Mouse (Mus musculus) WW6 (cell line): Measurements from ENCODE around the gene Syde2.
A peak's percentile ranks its signal among the peaks of the same experiment; 100 is the strongest.
"Not testable (repeated sequence)": the region's sequence is repeated elsewhere in the genome, so short reads cannot be mapped to it uniquely, and the experiment has no call there.

ENCODE experiments used
- DNase-seq: peaks from one replicate; pipeline ENCODE4 v3.0.0-alpha.2; 2013; ENCODE audit warnings: low read depth, low spot score

Syde2 gene

DNA sequence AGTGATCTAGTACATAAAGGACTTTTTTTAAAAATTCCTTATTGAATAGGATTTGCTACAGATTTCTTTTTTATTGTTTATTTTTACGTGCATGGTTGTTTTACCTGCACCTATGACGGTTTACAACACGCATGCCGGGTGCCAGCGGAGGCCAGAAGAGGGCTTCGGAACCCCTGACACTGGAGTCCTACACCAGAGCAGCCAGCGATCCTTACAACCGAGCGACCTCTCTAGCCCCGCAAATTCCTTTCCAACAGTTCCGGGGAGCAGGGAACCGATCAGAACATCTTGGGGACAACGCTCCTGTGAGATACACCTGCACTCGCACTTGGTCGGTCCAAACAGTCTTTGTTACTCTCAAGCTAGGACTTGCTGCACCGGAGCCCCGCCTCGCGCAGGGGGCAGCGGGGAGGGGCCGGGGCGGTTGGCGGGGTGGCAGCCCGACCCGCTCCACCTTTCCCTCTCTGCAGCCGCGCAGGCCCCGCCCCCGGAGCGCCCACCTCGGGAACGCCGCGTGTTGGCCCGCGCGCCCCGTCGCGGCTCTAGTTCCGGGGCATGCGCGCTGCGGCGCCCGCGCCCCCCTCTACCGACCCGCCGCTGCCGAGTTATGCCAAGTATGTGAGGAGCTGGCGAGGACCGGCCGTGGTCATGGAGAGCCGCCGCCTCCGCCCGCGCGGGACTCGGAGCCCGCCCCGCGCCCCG, at the start of gene Syde2:
Gene Syde2 (plus strand): TSS at position 603 of the 702 bp plus-strand sequence.
- peak; percentile 76 for DNase-seq

DNA sequence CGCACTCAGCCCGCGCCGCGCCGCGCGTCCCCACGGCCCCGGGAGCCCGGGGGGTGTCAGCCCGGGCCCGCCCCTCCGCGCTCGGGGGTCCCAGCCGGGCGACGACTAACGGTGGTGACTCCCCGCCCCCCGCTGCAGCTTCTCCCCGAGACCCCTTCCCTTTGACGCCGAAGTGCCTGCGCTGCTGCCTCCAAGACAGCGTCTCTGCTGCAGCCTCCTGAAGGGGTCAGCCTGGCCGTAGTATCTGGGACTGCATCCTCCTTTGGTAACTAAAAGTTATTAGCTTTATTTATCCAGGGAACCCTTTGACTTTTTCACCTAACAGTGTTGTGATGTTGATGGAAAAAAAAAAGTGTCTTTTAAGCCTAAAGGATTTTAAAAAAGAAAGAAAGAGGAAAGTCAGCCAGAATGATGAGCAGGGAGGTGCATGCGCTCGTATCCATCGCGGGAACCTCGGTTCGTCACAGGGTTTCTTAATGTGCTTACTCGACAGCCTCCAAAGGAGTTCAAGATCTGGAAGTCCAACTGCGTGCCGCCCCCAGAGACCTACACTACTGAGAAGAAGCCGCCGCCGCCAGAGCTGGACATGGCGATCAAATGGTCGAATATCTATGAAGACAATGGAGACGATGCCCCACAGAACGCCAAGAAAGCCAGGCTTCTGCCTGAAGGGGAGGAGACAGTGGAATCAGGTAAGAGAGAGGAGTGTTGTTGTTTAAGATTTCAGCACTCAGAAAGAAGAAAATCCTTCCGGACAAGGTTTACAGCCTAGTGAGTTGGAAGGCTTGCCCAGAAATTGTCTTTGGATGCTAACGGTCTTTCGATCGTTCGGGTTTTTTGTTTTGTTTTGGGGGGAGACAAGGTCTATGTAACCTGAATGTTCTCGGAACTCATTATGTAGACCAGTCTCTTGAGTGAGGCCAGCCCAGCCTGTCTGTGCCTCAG, 49.0 kb upstream of the Syde2 start:
- DNase-seq: no peak

DNA sequence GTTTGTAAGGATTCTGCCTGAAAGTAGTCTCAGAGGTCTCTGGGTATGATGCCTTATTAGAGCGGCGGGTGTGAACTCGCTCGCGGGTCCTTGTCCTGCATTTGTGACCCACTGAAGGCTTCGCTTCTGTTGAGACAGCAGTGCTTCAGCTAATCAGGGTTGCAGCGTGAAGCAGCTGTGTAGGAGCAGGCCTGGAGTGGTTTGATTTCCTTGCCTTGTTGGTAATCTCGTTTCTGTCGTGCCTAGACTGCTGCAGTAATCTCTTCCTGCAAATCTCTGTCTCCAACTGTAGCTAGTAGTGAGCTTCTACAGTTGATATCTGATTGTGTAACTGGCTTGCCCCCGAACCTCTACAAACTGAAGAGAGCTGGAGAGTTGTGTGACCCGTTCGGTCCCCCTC, 48.3 kb upstream of the Syde2 start:
- DNase-seq: no peak

DNA sequence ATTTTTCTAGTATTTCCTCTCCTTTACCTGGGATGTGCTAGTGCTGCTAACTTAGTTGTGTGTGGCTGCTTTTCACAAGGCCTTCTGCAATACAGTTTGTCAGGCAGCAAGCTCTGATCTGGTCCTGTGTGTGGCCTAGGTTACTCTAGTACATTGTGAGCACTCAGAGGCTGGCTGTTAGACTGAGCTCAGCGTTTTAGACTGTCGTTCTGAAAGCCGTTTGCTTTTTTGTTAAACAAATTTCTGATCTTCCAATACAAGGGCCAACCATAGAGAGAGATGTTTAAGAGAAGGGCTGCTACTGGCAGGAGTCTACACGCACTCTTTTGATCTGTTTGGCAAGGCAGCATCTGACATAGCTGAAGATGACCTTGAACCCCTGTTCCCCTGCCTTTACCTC, 47.7 kb upstream of the Syde2 start:
- no peak for DNase-seq

DNA sequence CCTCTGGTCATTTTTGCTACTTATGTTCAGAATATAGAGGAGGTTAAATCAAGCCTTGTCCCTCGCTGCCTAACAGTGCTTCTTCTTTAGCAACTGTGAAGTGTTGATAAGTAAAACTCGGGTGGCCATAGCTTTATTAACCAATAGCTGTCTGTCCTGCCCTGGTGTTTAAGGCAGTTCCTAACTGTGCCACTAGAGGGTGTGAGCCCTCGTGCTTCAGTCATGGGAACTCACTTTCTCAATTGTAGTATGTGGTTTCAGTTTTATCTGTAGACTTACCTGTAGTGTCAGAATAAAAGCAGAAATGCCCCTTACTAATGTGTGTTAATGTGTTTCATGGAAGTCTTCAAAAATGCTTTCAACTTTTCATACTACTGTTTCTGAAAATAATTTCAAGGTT, 45.7 kb upstream of the Syde2 start:
- no peak for DNase-seq

DNA sequence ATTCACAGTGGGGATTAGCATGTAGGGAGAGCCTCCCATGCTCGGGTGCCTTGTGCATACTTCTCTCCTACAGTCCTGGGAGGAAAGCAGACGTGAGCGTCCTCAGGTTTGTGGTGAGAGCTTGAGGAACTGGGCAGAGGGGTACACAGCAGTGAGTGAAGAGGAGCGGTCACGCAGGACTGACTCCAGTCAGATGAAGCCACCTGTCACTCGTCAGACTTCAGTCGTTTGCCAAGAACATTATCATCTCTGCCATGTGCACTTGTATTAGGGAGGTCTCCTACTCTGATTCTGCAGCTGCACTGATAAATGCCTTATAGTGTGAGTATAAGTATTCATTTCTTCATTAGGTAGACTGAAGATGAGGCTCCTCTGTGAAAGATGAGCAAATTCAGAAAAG, 43.3 kb upstream of the Syde2 start:
- no peak for DNase-seq

DNA sequence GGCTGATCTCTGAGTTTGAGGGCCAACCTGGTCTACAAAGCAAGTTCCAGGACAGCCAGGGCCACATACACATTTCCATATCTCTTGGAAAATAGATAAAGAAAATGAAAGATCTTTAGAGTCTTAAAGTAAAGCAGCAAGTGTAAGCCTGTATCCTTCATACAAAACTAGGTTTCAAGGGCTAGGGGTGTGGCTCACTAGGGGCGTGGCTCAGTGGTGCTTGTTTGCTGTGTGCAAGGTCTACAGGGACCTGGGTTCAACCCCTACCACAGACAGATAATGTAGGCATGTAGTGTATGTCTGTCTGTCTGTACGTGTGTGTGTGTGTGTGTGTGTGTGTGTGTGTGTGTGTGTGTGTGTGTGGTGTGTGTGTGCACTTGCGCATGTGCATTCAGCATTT, 41.8 kb upstream of the Syde2 start:
- DNase-seq: no peak

DNA sequence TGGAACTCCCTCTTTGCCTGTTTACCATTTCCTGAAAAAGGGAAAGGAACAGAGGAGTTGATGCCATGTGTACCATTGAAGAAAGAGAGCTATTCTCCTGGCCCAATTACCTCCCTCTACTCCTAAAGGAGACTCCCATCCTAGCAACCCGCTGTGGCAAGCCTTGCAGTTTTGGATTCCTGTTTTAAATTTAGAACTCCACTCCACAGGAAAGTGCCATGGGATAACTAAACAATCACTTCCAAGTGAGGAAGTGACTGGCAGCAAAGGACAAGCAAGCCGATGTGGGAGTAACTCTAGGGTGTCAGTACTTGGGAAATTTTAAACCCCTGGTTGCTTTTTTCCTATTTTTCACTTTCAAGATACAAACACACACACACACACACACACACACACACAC, 41.0 kb upstream of the Syde2 start:
- DNase-seq: no peak

DNA sequence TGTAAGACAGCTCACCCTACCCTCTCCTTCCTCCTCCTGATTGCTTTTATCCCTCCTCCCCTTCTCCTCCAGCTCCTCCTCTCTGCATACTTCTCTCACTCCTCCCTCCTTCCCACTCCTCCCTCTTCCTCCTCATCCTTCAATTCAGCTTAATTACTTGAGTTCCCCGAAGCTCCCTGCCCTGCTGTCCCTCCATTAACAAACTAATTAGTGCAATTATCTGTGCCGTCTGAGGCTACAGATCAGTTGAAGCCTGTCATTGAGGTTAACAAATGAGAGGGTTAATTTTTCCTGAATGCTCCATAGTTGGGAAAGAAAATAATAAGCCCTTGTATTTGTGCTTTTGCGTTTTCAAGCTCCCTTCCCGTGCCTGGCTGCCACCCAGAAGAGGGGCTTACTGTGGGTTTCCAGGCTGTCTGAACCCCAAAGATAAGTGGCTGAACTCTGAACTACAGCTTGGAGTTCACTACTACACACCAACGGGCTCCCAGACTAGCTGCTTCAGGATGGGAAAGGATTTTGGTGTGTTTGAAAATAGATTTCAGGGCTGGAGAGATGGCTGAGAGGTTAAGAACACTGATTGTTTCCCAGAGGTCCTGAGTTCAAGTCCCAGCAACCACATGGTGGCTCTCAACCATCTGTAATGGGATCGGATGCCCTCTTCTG, 40.0 kb upstream of the Syde2 start:
- no peak for DNase-seq

DNA sequence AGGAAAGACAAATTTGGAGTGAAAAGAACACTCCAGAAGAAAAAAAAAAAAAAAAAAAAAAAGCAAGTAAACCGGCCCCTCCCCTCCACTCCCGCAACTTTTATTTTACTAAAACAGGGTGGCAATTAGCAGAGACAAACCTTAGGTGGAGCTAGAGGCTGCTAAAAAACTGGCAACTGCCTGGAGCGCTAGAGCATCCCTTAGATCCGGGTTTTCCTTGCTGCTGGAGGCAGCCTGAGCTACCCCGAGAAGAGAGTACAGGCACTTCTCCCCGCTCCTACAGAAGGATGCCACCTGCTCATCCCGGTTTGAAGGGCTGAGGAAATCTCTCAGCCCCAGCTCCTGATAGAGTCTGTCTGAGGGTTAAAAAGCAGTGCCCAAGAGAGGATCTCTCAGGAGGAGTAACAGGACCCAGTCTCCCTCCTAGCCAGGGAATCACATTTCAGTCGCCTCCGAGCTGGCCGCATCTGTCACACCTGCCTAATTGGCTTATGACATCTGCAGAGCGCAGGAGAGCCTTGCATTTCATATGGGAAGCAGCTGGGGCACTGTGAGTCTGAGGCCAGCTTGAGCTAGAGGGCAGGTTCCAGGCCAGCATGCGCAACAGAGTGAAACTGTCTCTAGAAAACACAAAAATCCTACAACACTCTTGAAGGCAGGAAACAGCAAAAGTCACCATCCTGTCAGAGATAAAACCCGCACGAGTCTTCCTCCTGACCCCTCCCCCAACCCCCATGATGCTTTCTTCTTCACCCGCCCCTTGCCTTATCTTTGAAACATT, 37.4 kb upstream of the Syde2 start:
- DNase-seq: peak; percentile 59

DNA sequence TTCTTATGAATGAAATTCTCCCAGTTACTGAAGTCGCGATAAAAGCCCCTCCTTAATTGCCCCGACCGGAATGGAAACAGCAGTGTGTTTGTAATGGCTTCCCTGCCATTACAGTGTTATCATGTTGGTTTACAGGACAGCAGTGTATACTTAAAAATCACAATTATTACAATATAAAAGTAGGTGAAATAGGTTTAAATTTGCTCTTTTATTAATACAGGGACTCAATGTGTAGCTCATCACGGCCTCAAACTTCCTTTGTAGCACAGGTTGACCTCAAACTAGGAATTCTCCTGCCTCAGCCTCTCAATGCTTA, 36.9 kb upstream of the Syde2 start:
- no peak for DNase-seq

DNA sequence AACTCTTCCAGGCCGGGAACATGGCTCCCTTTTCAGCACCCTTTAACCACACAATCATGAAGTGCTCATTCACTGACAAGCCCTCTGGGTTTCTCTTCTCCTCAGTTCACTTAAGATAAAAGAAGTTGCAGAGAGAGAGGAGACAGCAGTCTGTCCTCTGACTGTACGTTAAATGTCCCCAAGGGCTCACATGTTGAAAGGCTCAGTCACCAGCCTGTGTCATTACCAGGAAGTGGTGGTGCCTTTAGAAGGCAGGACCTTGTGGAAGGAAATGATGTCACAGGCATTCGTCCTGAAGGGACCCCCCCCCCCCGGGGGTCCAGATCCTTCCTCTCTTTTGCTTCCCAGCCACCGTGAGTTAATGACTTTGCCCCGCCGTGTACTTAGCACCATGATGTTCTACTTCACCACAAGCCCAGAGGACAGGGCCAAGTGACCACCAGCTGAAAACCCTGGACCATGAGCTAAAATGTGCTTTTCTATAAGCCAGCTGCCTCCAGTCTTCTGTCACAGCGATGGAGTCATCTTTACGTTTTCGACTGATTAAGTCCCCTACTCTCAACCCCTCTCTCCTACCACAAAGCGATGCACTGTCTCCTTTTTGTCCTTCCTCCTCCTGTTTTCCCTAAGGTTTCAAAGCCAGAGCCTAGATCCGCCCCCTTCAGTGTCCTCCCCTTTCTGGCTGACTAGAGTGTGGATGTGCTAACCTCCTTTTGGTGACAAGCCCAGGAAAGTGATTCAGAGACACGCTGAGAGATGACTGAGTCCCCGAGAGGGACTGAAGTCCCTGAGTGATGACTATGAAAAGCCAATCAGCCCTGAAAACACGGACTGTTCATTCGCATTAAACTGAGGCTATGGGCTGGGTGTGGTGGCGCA, 36.1 kb upstream of the Syde2 start:
- DNase-seq: no peak

DNA sequence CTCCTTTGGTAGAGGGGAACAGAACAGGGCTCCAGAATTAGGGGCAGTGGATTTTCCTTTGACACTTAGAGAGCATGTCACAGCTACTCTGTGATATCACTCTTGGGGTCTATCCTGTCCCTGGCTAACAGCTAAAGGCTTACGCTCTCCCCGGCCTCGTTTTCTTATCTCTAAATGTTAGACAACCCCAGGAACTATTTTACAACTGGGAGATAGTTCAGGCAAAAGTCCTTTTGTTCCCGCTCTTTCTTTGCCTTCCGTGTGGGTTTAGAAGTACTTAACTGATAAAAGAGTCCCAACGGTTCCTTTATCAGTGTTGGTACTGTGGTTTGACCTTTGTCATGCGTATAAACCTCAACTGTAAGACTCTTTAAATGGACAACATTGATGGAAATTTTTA, 34.7 kb upstream of the Syde2 start:
- DNase-seq: no peak

DNA sequence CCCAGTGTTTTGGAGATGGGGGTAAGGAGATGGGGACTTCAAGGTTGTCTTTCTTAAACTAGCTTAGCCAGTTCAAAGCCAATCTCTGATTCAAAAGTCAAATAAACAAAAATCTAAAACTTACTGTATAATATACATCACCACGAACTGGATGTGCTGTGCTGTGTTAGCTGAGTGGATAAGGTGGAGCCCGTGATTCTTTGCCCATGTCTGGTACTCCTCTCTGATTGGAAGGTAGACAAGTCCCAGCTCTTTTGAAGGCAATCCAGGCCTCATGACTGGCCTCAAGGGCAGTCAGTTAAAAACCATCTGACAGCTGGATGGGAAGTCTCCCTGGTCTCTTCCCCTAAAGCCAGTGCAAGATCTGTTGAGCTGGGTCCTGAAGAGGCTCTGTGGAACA, 34.3 kb upstream of the Syde2 start:
- DNase-seq: no peak

DNA sequence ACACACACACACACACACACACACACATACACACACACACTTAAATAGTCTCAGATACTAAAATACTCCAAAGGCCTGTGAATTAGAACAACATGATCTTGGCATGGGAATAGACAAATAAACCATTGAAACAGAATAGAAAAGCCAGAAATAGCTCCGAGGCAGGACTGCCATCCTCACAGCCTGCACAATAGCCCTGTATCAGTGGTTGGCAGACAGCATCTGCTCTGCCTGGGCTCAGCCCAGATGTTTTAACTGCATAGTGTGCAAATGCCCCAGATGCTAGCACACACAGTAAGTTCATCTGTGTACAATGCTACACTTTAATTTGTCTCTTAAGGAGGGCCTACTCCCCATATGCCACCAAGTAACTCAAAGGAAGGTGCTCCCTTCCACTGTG, 27.8 kb upstream of the Syde2 start:
- DNase-seq: no peak

DNA sequence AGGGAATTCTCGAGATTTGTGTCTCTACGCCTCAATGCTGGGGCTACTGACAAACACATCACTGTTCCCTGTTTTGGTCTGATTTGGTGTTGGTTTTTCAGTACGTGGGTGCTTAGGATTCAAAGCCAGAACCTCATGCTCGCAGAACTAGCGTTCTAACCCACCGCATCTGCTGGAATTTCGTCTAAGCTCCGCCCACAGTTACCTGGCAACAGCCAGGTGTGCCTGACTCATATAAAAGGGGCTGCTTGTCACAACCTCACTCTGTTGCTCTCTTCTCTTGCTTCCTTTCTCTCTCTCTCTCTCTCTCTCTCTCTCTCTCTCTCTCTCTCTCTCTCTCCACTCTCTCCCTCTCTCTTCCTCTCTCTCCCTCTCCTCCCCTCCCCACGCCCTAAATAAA, 25.3 kb upstream of the Syde2 start:
- DNase-seq: no peak

DNA sequence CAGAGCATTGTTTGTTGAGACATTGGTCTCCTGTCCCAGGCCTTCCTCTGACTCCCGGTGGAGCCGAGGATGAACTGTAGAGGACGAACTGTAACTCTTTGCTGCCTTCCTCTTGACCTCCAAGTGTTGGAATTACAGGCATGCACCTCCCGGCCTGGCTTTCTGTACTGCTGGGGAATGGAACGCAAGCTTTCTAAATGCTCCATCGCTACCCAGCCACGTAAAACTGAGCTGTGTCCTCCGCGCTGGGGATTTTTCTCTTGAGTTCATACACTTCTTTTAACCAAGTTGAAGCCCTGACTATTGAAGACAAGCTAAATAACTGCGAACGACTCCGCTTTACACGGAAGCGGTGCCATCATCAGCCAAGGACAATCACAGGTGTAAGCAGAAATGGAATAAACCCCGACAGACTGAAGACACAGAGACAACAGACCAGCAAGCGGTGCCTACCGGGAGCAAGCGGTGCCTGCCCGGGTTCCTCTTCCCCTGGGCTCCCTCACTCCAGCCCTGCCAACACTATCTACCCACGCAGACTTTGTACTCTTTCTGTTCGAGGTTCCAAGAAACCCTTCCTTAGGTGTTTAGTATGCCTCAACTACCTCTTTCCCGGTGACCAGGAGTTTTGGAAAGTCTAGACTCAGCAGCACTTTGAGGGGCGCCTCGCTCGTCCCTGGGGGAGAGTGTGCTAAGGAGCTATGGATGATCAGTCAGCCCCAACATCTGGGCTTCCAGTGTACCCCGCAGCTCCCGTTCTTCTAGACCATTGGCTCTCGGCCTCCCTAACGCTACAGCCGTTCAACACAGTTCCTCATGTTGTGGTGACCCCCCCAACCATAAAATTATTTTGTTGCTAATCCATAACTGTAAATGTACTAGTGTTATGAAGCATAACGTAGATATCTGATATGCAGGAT, 24.3 kb upstream of the Syde2 start:
- DNase-seq: no peak

DNA sequence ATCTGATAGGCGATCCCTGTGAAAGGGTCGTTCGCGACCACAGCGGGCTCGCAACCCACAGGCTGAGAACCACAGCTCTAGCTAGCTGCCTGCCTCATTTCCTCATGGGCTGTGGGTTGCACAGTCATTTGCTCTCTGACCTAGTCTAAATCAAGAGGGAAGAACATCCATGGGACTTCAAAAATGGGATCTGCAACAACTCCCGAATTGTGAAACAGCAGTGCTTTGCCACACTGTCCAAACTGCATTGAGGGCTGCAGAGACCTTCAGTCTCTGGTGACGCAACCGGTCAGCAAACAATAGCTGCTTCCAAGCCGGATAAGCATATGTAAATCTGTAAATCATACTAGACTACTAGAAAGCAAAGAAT, 23.7 kb upstream of the Syde2 start:
- no peak for DNase-seq

DNA sequence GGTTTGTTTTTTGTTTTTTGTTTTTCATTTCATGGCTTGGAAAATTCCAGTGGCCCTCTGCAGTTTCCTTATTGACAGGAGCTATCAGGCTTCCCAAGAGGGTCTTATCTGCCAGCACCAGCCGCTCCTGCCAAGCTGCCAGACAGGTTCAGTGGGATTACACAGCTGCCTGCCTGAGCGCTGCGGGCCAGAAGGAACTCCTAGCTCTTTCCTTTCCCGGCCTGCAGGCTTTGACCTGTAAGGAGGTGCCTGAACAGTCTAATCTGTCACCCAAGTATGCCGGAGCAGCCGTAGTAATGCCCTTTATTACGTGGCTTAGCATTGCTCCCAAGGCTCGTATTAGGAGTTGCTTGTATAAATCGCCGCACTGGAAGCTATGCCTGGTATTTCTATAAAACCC, 23.2 kb upstream of the Syde2 start:
- DNase-seq: no peak

DNA sequence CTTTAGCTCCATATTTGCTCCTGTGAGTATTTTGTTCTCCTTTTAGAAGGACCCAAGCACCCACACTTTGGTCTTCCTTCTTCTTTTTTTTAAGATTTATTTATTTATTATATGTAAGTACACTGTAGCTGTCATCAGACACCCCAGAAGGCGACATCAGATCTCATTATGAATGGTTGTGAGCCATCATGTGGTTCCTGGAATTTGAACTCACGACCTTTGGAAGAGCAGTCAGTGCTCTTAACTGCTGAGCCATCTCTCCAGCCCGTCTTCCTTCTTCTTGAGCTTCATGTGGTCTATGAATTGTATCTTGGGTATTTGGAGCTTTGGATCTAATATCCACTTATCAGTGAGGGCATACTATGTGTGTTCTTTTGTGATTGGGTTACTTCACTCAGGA, 22.1 kb upstream of the Syde2 start:
- not testable (repeated sequence) for DNase-seq
